Mouse (Mus musculus) G1E (cell line): ENCODE measurements at regions not wholly inside any gene's neighbourhood (a gene's known extent, or its start where the extent isn't known, plus 50 kb on each side); places are given as distances from the start of the nearest gene placed in this dataset.

Experiments used
- CTCF ChIP-seq: IDR thresholded peaks from 2 replicates; pipeline ENCODE4 v1.5.1; 2012; ENCODE audit warnings: low read depth, low read length, inconsistent platforms, mixed read lengths
- POLR2AphosphoS5 ChIP-seq: IDR thresholded peaks from 2 replicates; pipeline ENCODE4 v1.6.1; 2012; ENCODE audit warnings: low read depth, low read length, inconsistent platforms; ENCODE audit not compliant: insufficient replicate concordance
- TAL1 ChIP-seq: conservative IDR thresholded peaks from 2 replicates; pipeline ENCODE4 v1.6.1; 2012; ENCODE audit warnings: low read depth, low read length, inconsistent platforms, mixed read lengths

DNA sequence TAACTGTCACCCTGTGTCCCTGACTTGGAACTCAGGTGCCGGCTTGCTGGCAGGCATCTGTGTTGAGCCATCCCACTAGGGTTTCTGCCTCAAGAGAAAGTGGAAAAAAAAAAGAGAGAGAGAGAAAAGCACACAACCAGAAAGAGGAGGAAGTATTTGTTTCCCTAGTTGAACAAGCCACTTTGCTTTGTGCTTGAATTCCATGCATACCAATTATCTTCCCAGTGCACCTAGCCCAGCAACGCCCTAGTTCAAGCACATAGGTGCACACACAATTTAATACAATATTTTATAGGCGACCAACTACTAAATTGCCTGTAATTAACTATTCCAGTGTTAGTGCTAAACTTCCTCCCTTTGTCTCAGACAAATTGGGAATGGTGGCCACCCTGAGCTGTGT is 230.3 kb downstream of the Ccdc91 start:
- no peak for TF ChIP-seq TAL1
- TF ChIP-seq CTCF = no peak
- no peak for TF ChIP-seq POLR2AphosphoS5
